Mouse (Mus musculus) cortical plate, adult 2 months (tissue): ENCODE results near the gene Krt1.

Source experiments
- CTCF ChIP-seq: fragments of 200-500 bp; IDR thresholded peaks from 2 replicates; pipeline ENCODE4 v1.5.1; 2011; ENCODE audit warnings: mild to moderate bottlenecking, control low read depth, low read length; ENCODE audit not compliant: insufficient read depth; ENCODE audit errors: extremely low read depth
- POLR2A ChIP-seq: fragments of 200-500 bp; IDR thresholded peaks from 2 replicates; pipeline ENCODE4 v1.6.1; 2011; ENCODE audit warnings: mild to moderate bottlenecking, low read length, control low read depth; ENCODE audit not compliant: insufficient read depth; ENCODE audit errors: extremely low read depth

DNA sequence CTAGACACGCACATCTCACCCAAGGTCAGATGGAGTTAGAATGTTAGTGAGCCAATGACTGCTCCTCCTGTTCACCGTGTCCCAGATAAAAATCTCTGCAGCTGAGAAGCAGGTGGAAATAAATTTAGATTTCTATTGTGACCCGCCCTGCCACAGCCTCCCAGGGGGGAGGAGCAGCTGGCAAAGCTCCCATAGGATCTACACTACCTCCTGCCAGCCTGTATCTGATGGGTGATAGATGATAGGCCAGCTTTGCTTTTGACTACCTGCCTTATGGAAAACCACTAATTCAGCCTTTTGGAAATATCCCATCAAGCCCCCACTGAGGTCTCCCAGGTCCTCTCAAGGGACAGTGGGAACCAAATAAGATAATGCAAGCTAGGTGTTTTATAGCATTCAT is 5.1 kb upstream of the Krt1 start:
- TF ChIP-seq CTCF (no peak), POLR2A (no peak)
